Mouse (Mus musculus): Measurements from ENCODE around the gene Oxct1. TPM values are rescaled to one million over a fixed set of nuclear protein-coding genes. Genes with fewer than 3 reads are reported as not detected.

The Oxct1 gene
- polyA plus RNA-seq, 1 experiment from 2014 or later: 248 TPM

- peaks cover 9% of the 10 kb centered on the region; the same call in 1 of the 2 replicates for H3K36me3 ChIP-seq (ENCODE audit: control insufficient read depth, insufficient read depth, low read length)
- H3K27me3 ChIP-seq (ENCODE audit: control insufficient read depth, insufficient read depth, low read depth, low read length): no peaks in the 10 kb centered on the region
- peaks cover 7% of the 10 kb centered on the region; the same call in 1 of the 2 replicates for H3K4me1 ChIP-seq (replicated peaks; ENCODE audit: control insufficient read depth, insufficient read depth, low read length)
- ATAC-seq (ENCODE audit: low read depth): peak; percentile 99
- peak within 1 kb of the TSS; percentile 81 for H3K4me2 ChIP-seq (ENCODE audit: low read depth, low read length)
- H3K27ac ChIP-seq (ENCODE audit: low read length): peak within 1 kb of the TSS; percentile 97
- no peaks in the 10 kb centered on the region for H3K9me3 ChIP-seq (ENCODE audit: control insufficient read depth, low read length)
- H3K4me3 ChIP-seq (ENCODE audit: low read length): peak within 1 kb of the TSS; percentile 88
- peak within 1 kb of the TSS; percentile 92 for H3K9ac ChIP-seq (ENCODE audit: low read length)
- under 1% methylated on average over 61 of the region's 61 CpGs for WGBS
Measured at GRCm38 (mm10) chr15:3995448-3996266, 30.5 kb upstream of the Oxct1 start, which contains the start of gene AW549877. Gene AW549877, minus strand, starts transcription at chr15:3995744.

GRCm38 (mm10) chr15:3996267-3997010 is 29.7 kb upstream of the Oxct1 start:
- peaks cover 7% of the 10 kb centered on the region; the same call in 1 of the 2 replicates for H3K4me1 ChIP-seq (replicated peaks; ENCODE audit: control insufficient read depth, insufficient read depth, low read length)
- peak overlapping the region; percentile 88 for H3K4me3 ChIP-seq (ENCODE audit: low read length)
- WGBS: 15% methylated on average over 14 of the region's 14 CpGs
- H3K9ac ChIP-seq (ENCODE audit: low read length): peak overlapping the region; percentile 71
- no peaks in the 10 kb centered on the region for H3K27me3 ChIP-seq (ENCODE audit: control insufficient read depth, insufficient read depth, low read depth, low read length)
- H3K4me2 ChIP-seq (ENCODE audit: low read depth, low read length): peak overlapping the region; percentile 81
- H3K9me3 ChIP-seq (ENCODE audit: control insufficient read depth, low read length): no peaks in the 10 kb centered on the region
- no peak for ATAC-seq (ENCODE audit: low read depth)
- peak overlapping the region; percentile 92 for H3K27ac ChIP-seq (ENCODE audit: low read length)
- H3K36me3 ChIP-seq (ENCODE audit: control insufficient read depth, insufficient read depth, low read length): peaks cover 7% of the 10 kb centered on the region; the same call in 1 of the 2 replicates

GRCm38 (mm10) chr15:3999144-3999543 is 27.0 kb upstream of the Oxct1 start:
- H3K9me3 ChIP-seq (ENCODE audit: control insufficient read depth, low read length): no peaks in the 10 kb centered on the region
- H3K9ac ChIP-seq (ENCODE audit: low read length): no peak overlapping the region
- no peak overlapping the region for H3K27ac ChIP-seq (ENCODE audit: low read length)
- 71% methylated on average over 2 of the region's 2 CpGs for WGBS
- no peaks in the 10 kb centered on the region for H3K36me3 ChIP-seq (ENCODE audit: control insufficient read depth, insufficient read depth, low read length)
- no peak overlapping the region for H3K4me2 ChIP-seq (ENCODE audit: low read depth, low read length)
- no peak overlapping the region for H3K4me3 ChIP-seq (ENCODE audit: low read length)
- no peaks in the 10 kb centered on the region for H3K27me3 ChIP-seq (ENCODE audit: control insufficient read depth, insufficient read depth, low read depth, low read length)
- peaks cover 7% of the 10 kb centered on the region; the same call in 1 of the 2 replicates for H3K4me1 ChIP-seq (replicated peaks; ENCODE audit: control insufficient read depth, insufficient read depth, low read length)
- ATAC-seq (ENCODE audit: low read depth): no peak

- 77% methylated on average over 2 of the region's 2 CpGs for whole genome bisulfite sequencing
- Histone ChIP-seq H3K4me1 (replicated peaks; ENCODE audit: control insufficient read depth, insufficient read depth, low read length) (0 out of 2 replicates have a peak, but pooled peaks cover 3% of the 10 kb centered on the region), H3K27ac (ENCODE audit: low read length) (no peak overlapping the region), H3K36me3 (ENCODE audit: control insufficient read depth, insufficient read depth, low read length) (no peaks in the 10 kb centered on the region), H3K4me2 (ENCODE audit: low read depth, low read length) (no peak overlapping the region), H3K9me3 (ENCODE audit: control insufficient read depth, low read length) (peaks cover 4% of the 10 kb centered on the region), H3K9ac (ENCODE audit: low read length) (no peak overlapping the region), H3K4me3 (ENCODE audit: low read length) (no peak overlapping the region), H3K27me3 (ENCODE audit: control insufficient read depth, insufficient read depth, low read depth, low read length) (no peaks in the 10 kb centered on the region)
- no peak for ATAC-seq (ENCODE audit: low read depth)
Measured at GRCm38 (mm10) chr15:4000536-4000935, 25.6 kb upstream of the Oxct1 start.

- Histone ChIP-seq H3K4me3 (ENCODE audit: low read length) (no peak overlapping the region), H3K27me3 (ENCODE audit: control insufficient read depth, insufficient read depth, low read depth, low read length) (no peaks in the 10 kb centered on the region), H3K36me3 (ENCODE audit: control insufficient read depth, insufficient read depth, low read length) (no peaks in the 10 kb centered on the region), H3K9me3 (ENCODE audit: control insufficient read depth, low read length) (no peaks in the 10 kb centered on the region), H3K4me2 (ENCODE audit: low read depth, low read length) (no peak overlapping the region), H3K27ac (ENCODE audit: low read length) (no peak overlapping the region), H3K4me1 (replicated peaks; ENCODE audit: control insufficient read depth, insufficient read depth, low read length) (no peaks in the 10 kb centered on the region), H3K9ac (ENCODE audit: low read length) (no peak overlapping the region)
- 76% methylated on average over 2 of the region's 2 CpGs for WGBS
- no peak for ATAC-seq (ENCODE audit: low read depth)
Measured at GRCm38 (mm10) chr15:4013873-4014272, 12.3 kb upstream of the Oxct1 start.

GRCm38 (mm10) chr15:4020711-4021110 is 5.5 kb upstream of the Oxct1 start:
- Histone ChIP-seq H3K4me2 (ENCODE audit: low read depth, low read length) (no peak overlapping the region), H3K9me3 (ENCODE audit: control insufficient read depth, low read length) (no peaks in the 10 kb centered on the region), H3K4me1 (replicated peaks; ENCODE audit: control insufficient read depth, insufficient read depth, low read length) (peaks cover 6% of the 10 kb centered on the region), H3K4me3 (ENCODE audit: low read length) (no peak overlapping the region), H3K9ac (ENCODE audit: low read length) (no peak overlapping the region), H3K27ac (ENCODE audit: low read length) (no peak overlapping the region), H3K27me3 (ENCODE audit: control insufficient read depth, insufficient read depth, low read depth, low read length) (no peaks in the 10 kb centered on the region), H3K36me3 (ENCODE audit: control insufficient read depth, insufficient read depth, low read length) (no peaks in the 10 kb centered on the region)
- 49% methylated on average over 4 of the region's 4 CpGs for WGBS
- peak; percentile 37; the same call in 1 of the 2 replicates for ATAC-seq (ENCODE audit: low read depth)

- Histone ChIP-seq H3K4me1 (replicated peaks; ENCODE audit: control insufficient read depth, insufficient read depth, low read length) (peaks cover 21% of the 10 kb centered on the region), H3K4me2 (ENCODE audit: low read depth, low read length) (no peak overlapping the region), H3K27me3 (ENCODE audit: control insufficient read depth, insufficient read depth, low read depth, low read length) (no peaks in the 10 kb centered on the region), H3K9ac (ENCODE audit: low read length) (no peak overlapping the region), H3K4me3 (ENCODE audit: low read length) (no peak overlapping the region), H3K36me3 (ENCODE audit: control insufficient read depth, insufficient read depth, low read length) (no peaks in the 10 kb centered on the region), H3K27ac (ENCODE audit: low read length) (peak overlapping the region; percentile 61), H3K9me3 (ENCODE audit: control insufficient read depth, low read length) (no peaks in the 10 kb centered on the region)
- 63% methylated on average over 2 of the region's 2 CpGs for WGBS
- no peak for ATAC-seq (ENCODE audit: low read depth)
Measured at GRCm38 (mm10) chr15:4023747-4024146, 2.4 kb upstream of the Oxct1 start.

- Histone ChIP-seq H3K4me2 (ENCODE audit: low read depth, low read length) (no peak overlapping the region), H3K27ac (ENCODE audit: low read length) (peak overlapping the region; percentile 41; the same call in 1 of the 2 replicates)
- WGBS: 71% methylated on average over 13 of the region's 13 CpGs
Measured at GRCm38 (mm10) chr15:4024726-4025507, 1.3 kb upstream of the Oxct1 start.

More at GRCm38 (mm10) chr15:4024726-4025507, 1.3 kb upstream of the Oxct1 start:
- H3K36me3 ChIP-seq (ENCODE audit: control insufficient read depth, insufficient read depth, low read length): no peaks in the 10 kb centered on the region
- H3K9me3 ChIP-seq (ENCODE audit: control insufficient read depth, low read length): no peaks in the 10 kb centered on the region
- H3K4me1 ChIP-seq (replicated peaks; ENCODE audit: control insufficient read depth, insufficient read depth, low read length): peaks cover 21% of the 10 kb centered on the region
- no peak for ATAC-seq (ENCODE audit: low read depth)
- no peaks in the 10 kb centered on the region for H3K27me3 ChIP-seq (ENCODE audit: control insufficient read depth, insufficient read depth, low read depth, low read length)
- no peak overlapping the region for H3K4me3 ChIP-seq (ENCODE audit: low read length)
- H3K9ac ChIP-seq (ENCODE audit: low read length): no peak overlapping the region

All from lung, embryonic 16.5 days (tissue).